In the genomic region with DNA sequence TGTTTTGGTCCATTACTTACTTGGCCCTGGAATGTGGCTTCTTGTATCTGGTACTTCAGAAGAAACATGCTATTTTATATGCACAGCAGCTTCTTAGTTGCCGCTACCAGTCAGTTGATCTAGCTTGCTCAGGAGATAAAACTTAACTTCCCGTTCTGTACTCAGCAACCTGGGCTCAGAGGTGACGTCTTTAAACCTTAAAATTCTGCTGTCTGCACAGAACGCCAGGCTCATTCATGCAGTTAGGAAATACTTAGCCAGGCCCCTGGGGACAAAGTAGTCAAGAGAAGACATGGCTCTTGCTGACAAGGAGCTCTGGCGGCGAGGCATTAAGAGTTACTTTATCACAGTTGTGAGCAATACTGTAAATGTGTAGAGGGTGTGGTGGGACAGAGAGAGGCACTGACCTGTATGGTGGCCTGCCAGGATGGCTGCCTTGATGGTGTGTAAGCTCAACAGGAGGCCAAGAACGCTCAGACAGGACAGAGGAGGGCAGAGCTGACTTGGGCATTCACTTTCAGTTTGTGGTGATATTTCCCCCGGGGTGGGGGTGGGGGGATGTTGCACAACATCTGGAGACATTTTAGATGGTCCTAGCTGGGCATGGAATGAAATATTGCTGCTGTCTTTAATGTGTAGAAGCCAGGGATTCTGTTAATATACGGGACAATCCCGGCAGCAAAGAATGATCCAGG, we compare ENCODE assay signal across 8 mouse cellular contexts. TPM values are rescaled to one million over a fixed set of nuclear protein-coding genes. Genes with fewer than 3 reads are reported as not detected.
A peak's percentile ranks its signal among the peaks of the same experiment; 100 is the strongest.
DNase-seq lines count a peak whose midpoint lies in the region; ATAC-seq and TF ChIP-seq lines count a peak whose summit lies in the region.

No protein-coding gene starts in this region.

- H3K4me3 ChIP-seq in hindbrain, postnatal 0 days (ENCODE audit: low read length) = no peak overlapping the region
- H3K4me3 ChIP-seq in hindbrain, embryonic 11.5 days (ENCODE audit: low read depth, low read length) = no peak overlapping the region
- no peak overlapping the region for H3K4me3 ChIP-seq in embryonic facial prominence, embryonic 12.5 days
- no peak overlapping the region for H3K4me3 ChIP-seq in liver, embryonic 12.5 days
- H3K4me3 ChIP-seq in stomach, embryonic 16.5 days (replicated peaks; ENCODE audit: low read length) = no peak overlapping the region

- H3K4me2 ChIP-seq in hindbrain, postnatal 0 days (ENCODE audit: low read depth, low read length) = no peak overlapping the region
- H3K4me2 ChIP-seq in hindbrain, embryonic 11.5 days (replicated peaks; ENCODE audit: low read depth, low read length) = no peak overlapping the region
- H3K4me2 ChIP-seq in embryonic facial prominence, embryonic 12.5 days (replicated peaks) = no peak overlapping the region
- peak overlapping the region; percentile 28 for H3K4me2 ChIP-seq in liver, embryonic 12.5 days
- no peak overlapping the region for H3K4me2 ChIP-seq in stomach, embryonic 16.5 days (ENCODE audit: low read depth, low read length)

- no peak overlapping the region for H3K9ac ChIP-seq in hindbrain, postnatal 0 days (replicated peaks; ENCODE audit: low read length)
- no peak overlapping the region for H3K9ac ChIP-seq in hindbrain, embryonic 11.5 days (ENCODE audit: low read depth, low read length)
- H3K9ac ChIP-seq in embryonic facial prominence, embryonic 12.5 days = no peak overlapping the region
- H3K9ac ChIP-seq in liver, embryonic 12.5 days = no peak overlapping the region
- no peak overlapping the region; the same call in 1 of the 2 replicates for H3K9ac ChIP-seq in stomach, embryonic 16.5 days (ENCODE audit: low read length)

- H3K36me3 ChIP-seq in hindbrain, postnatal 0 days (ENCODE audit: insufficient read depth, low read length) = no peaks in the 10 kb centered on the region
- H3K36me3 ChIP-seq in hindbrain, embryonic 11.5 days (ENCODE audit: control insufficient read depth, insufficient read depth, low read length) = no peaks in the 10 kb centered on the region
- no peaks in the 10 kb centered on the region for H3K36me3 ChIP-seq in embryonic facial prominence, embryonic 12.5 days
- H3K36me3 ChIP-seq in liver, embryonic 12.5 days = no peaks in the 10 kb centered on the region
- H3K36me3 ChIP-seq in stomach, embryonic 16.5 days (ENCODE audit: control insufficient read depth, insufficient read depth, low read length) = no peaks in the 10 kb centered on the region

- H3K27ac ChIP-seq in hindbrain, postnatal 0 days = no peak overlapping the region
- H3K27ac ChIP-seq in hindbrain, embryonic 11.5 days (ENCODE audit: low read depth, low read length) = no peak overlapping the region
- H3K27ac ChIP-seq in embryonic facial prominence, embryonic 12.5 days = no peak overlapping the region
- H3K27ac ChIP-seq in liver, embryonic 12.5 days = no peak overlapping the region; the same call in 1 of the 2 replicates
- H3K27ac ChIP-seq in stomach, embryonic 16.5 days (ENCODE audit: low read length) = no peak overlapping the region

- no peak for ATAC-seq in hindbrain, postnatal 0 days
- no peak for ATAC-seq in hindbrain, embryonic 11.5 days (ENCODE audit: low FRiP score)
- peak; percentile 67; the same call in 1 of the 2 replicates for ATAC-seq in embryonic facial prominence, embryonic 12.5 days (ENCODE audit: insufficient number of reproducible peaks, insufficient read depth, low FRiP score, low TSS enrichment)
- ATAC-seq in liver, embryonic 12.5 days = no peak
- ATAC-seq in stomach, embryonic 16.5 days (ENCODE audit: insufficient read depth, low FRiP score) = peak; percentile 37; the same call in 1 of the 2 replicates

- DNase-seq in hindbrain, postnatal 0 days (ENCODE audit: low spot score) = peak; percentile 23
- no peak for DNase-seq in hindbrain, embryonic 11.5 days (ENCODE audit: low spot score)
- no peak for DNase-seq in left cerebral cortex, adult 11 months (ENCODE audit: low spot score)
- no peak for DNase-seq in frontal cortex, postnatal 14 days (ENCODE audit: low spot score in 2 of 2)
- DNase-seq in left cerebral cortex, adult 18-20 months (ENCODE audit: low spot score in 2 of 2) = no peak

- no peak for TF ChIP-seq CTCF in hindbrain, postnatal 0 days (IDR thresholded peaks at IDR 0.05; ENCODE audit: low read depth)

- WGBS in hindbrain, postnatal 0 days = 61% methylated on average over 10 of the region's 10 CpGs
- 63% methylated on average over 10 of the region's 10 CpGs for WGBS in hindbrain, embryonic 11.5 days
- WGBS in embryonic facial prominence, embryonic 12.5 days = 36% methylated on average over 10 of the region's 10 CpGs
- WGBS in liver, embryonic 12.5 days (ENCODE audit: insufficient replicate concordance) = 35% methylated on average over 10 of the region's 10 CpGs
- 61% methylated on average over 10 of the region's 10 CpGs for WGBS in stomach, embryonic 16.5 days

- no peaks in the 10 kb centered on the region for H3K4me1 ChIP-seq in hindbrain, postnatal 0 days (ENCODE audit: insufficient read depth, low read length)
- no peaks in the 10 kb centered on the region for H3K4me1 ChIP-seq in hindbrain, embryonic 11.5 days (replicated peaks; ENCODE audit: control insufficient read depth, insufficient read depth, low read length)
- peaks cover 13% of the 10 kb centered on the region for H3K4me1 ChIP-seq in embryonic facial prominence, embryonic 12.5 days
- H3K4me1 ChIP-seq in liver, embryonic 12.5 days = peaks cover 39% of the 10 kb centered on the region
- H3K4me1 ChIP-seq in stomach, embryonic 16.5 days (ENCODE audit: control insufficient read depth, insufficient read depth, low read length) = peaks cover 8% of the 10 kb centered on the region; the same call in 1 of the 2 replicates

- no peaks in the 10 kb centered on the region for H3K9me3 ChIP-seq in hindbrain, postnatal 0 days (ENCODE audit: low read length)
- H3K9me3 ChIP-seq in hindbrain, embryonic 11.5 days (ENCODE audit: control insufficient read depth, low read length) = no peaks in the 10 kb centered on the region
- no peaks in the 10 kb centered on the region for H3K9me3 ChIP-seq in embryonic facial prominence, embryonic 12.5 days
- no peaks in the 10 kb centered on the region for H3K9me3 ChIP-seq in liver, embryonic 12.5 days (replicated peaks)
- H3K9me3 ChIP-seq in stomach, embryonic 16.5 days (replicated peaks; ENCODE audit: control insufficient read depth, low read length) = no peaks in the 10 kb centered on the region

- H3K27me3 ChIP-seq in hindbrain, postnatal 0 days (ENCODE audit: insufficient read depth, low read length) = no peaks in the 10 kb centered on the region
- H3K27me3 ChIP-seq in hindbrain, embryonic 11.5 days (ENCODE audit: control insufficient read depth, insufficient read depth, low read length) = no peaks in the 10 kb centered on the region
- no peaks in the 10 kb centered on the region for H3K27me3 ChIP-seq in embryonic facial prominence, embryonic 12.5 days
- H3K27me3 ChIP-seq in liver, embryonic 12.5 days (replicated peaks) = no peaks in the 10 kb centered on the region
- H3K27me3 ChIP-seq in stomach, embryonic 16.5 days (ENCODE audit: control insufficient read depth, insufficient read depth, low read length) = no peaks in the 10 kb centered on the region

RNA-seq across cellular contexts. Expression of a gene that starts 11.3 kb away (rescaled TPM):
- total RNA-seq in hindbrain, postnatal 0 days (2014; rRNA removed) = 40.5 and 41.2 TPM in 2 replicates
- 17.9 and 19.0 TPM in 2 replicates for polyA plus RNA-seq in hindbrain, postnatal 0 days (2015; fragmentation: Nextera tagmentation; extraction: Ambion mirVana)
- polyA plus RNA-seq in hindbrain, embryonic 11.5 days (2014; fragmentation: Nextera tagmentation; extraction: Ambion mirVana) = 9.7 and 11.1 TPM in 2 replicates
- polyA plus RNA-seq in embryonic facial prominence, embryonic 12.5 days (2016; fragmentation: Nextera tagmentation; extraction: Ambion mirVana) = 13.1 TPM in 2 replicates
- 7.3 and 8.2 TPM in 2 replicates for polyA plus RNA-seq in liver, embryonic 12.5 days (2016; fragmentation: Nextera tagmentation; extraction: Ambion mirVana)
- polyA plus RNA-seq in stomach, embryonic 16.5 days (2015; fragmentation: Nextera tagmentation; extraction: Ambion mirVana) = 9.0 and 11.2 TPM in 2 replicates
- total RNA-seq in left cerebral cortex, adult 18-20 months (2021) = 10 to 100 TPM; 67.8 to 71.8 TPM

RNA-seq across cellular contexts. Expression of a gene that starts 11.4 kb away (rescaled TPM):
- total RNA-seq in hindbrain, postnatal 0 days (2014; rRNA removed) = 0.18 and 0.42 TPM in 2 replicates
- polyA plus RNA-seq in hindbrain, postnatal 0 days (2015; fragmentation: Nextera tagmentation; extraction: Ambion mirVana) = 0.51 and 0.62 TPM in 2 replicates
- polyA plus RNA-seq in hindbrain, embryonic 11.5 days (2014; fragmentation: Nextera tagmentation; extraction: Ambion mirVana) = 0.59 and 1.0 TPM in 2 replicates
- 0.64 and 0.88 TPM in 2 replicates for polyA plus RNA-seq in embryonic facial prominence, embryonic 12.5 days (2016; fragmentation: Nextera tagmentation; extraction: Ambion mirVana)
- 0.64 and 0.86 TPM in 2 replicates for polyA plus RNA-seq in liver, embryonic 12.5 days (2016; fragmentation: Nextera tagmentation; extraction: Ambion mirVana)
- 5.9 and 6.6 TPM in 2 replicates for polyA plus RNA-seq in stomach, embryonic 16.5 days (2015; fragmentation: Nextera tagmentation; extraction: Ambion mirVana)
- total RNA-seq in left cerebral cortex, adult 18-20 months (2021) = 1 to 10 TPM; 1.6 TPM

Comparison
In these comparisons a context has a peak if more than half of its experiments do, and no peak if none do; other contexts are left out.
1. ATAC-seq: peak in embryonic facial prominence, embryonic 12.5 days (single experiment) and stomach, embryonic 16.5 days (single experiment); none in hindbrain, postnatal 0 days (single experiment), hindbrain, embryonic 11.5 days (single experiment) and liver, embryonic 12.5 days (single experiment).